Mouse (Mus musculus): ENCODE measurements at regions not wholly inside any gene's neighbourhood (a gene's known extent, or its start where the extent isn't known, plus 50 kb on each side); places are given as distances from the start of the nearest gene placed in this dataset.
"Not testable (repeated sequence)": the region's sequence is repeated elsewhere in the genome, so short reads cannot be mapped to it uniquely, and the experiment has no call there.

GRCm38 (mm10) chr17:13488608-13489324 is 134.4 kb downstream of the Tcp10c start:
- in situ Hi-C loops (cut with MboI, MseI), result no loop called here

- in situ Hi-C loops (cut with MboI, MseI), result loop anchor here (5.0 kb wide), 1 partner anchor 305 kb away; no protein-coding TSS in a partner anchor
These were observed 137.9 kb downstream of the Tcp10c start for GRCm38 (mm10) chr17:13492239-13492638.

GRCm38 (mm10) chr17:13492649-13493277 is 138.4 kb downstream of the Tcp10c start:
- in situ Hi-C loops (cut with MboI, MseI), result loop anchor here (5.0 kb wide), 1 partner anchor 305 kb away; no protein-coding TSS in a partner anchor

- in situ Hi-C loops (cut with MboI, MseI), result loop anchor here (5.0 kb wide), 1 partner anchor 307 kb away; no protein-coding TSS in a partner anchor
These were observed 139.5 kb downstream of the Tcp10c start for GRCm38 (mm10) chr17:13493866-13494265.

- in situ Hi-C loops (cut with MboI, MseI), result loop anchor here (5.0 kb wide), 1 partner anchor 307 kb away; no protein-coding TSS in a partner anchor
These were observed 140.1 kb downstream of the Tcp10c start for GRCm38 (mm10) chr17:13494475-13494874.

GRCm38 (mm10) chr17:13504365-13504764 is 150.0 kb downstream of the Tcp10c start:
- in situ Hi-C loops (cut with MboI, MseI), result not testable (repeated sequence)

- in situ Hi-C loops (cut with MboI, MseI), result not testable (repeated sequence)
These were observed 150.5 kb downstream of the Tcp10c start for GRCm38 (mm10) chr17:13504827-13505268.

GRCm38 (mm10) chr17:13507397-13508063 is 153.2 kb downstream of the Tcp10c start:
- in situ Hi-C loops (cut with MboI, MseI), result not testable (repeated sequence)

- in situ Hi-C loops (cut with MboI, MseI), result loop anchor here (5.0 kb wide), 1 partner anchor 48 kb away; no protein-coding TSS in a partner anchor
These were observed 165.2 kb downstream of the Tcp10c start for GRCm38 (mm10) chr17:13519409-13520201.

GRCm38 (mm10) chr17:13532579-13532978 is 178.2 kb downstream of the Tcp10c start:
- in situ Hi-C loops (cut with MboI, MseI), result not testable (repeated sequence)

- in situ Hi-C loops (cut with MboI, MseI), result loop anchor here (5.0 to 10.0 kb wide), 2 partner anchors 288 to 506 kb away; no protein-coding TSS in a partner anchor
These were observed 186.3 kb downstream of the Tcp10c start for GRCm38 (mm10) chr17:13540446-13541241.

GRCm38 (mm10) chr17:13541249-13541648 is 186.9 kb downstream of the Tcp10c start:
- in situ Hi-C loops (cut with MboI, MseI), result loop anchor here (5.0 to 10.0 kb wide), 2 partner anchors 289 to 506 kb away; no protein-coding TSS in a partner anchor

GRCm38 (mm10) chr17:13542261-13542660 is 187.9 kb downstream of the Tcp10c start:
- in situ Hi-C loops (cut with MboI, MseI), result loop anchor here (5.0 to 10.0 kb wide), 2 partner anchors 290 to 507 kb away; no protein-coding TSS in a partner anchor

GRCm38 (mm10) chr17:13542856-13543255 is 188.5 kb downstream of the Tcp10c start:
- in situ Hi-C loops (cut with MboI, MseI), result loop anchor here (5.0 to 10.0 kb wide), 2 partner anchors 291 to 508 kb away; no protein-coding TSS in a partner anchor

GRCm38 (mm10) chr17:13544036-13544795 is 189.8 kb downstream of the Tcp10c start:
- in situ Hi-C loops (cut with MboI, MseI), result loop anchor here (5.0 to 10.0 kb wide), 2 partner anchors 292 to 509 kb away; no protein-coding TSS in a partner anchor

- in situ Hi-C loops (cut with MboI, MseI), result loop anchor here (10.0 kb wide), 1 partner anchor 511 kb away; no protein-coding TSS in a partner anchor
These were observed 191.9 kb downstream of the Tcp10c start for GRCm38 (mm10) chr17:13546249-13546648.

- in situ Hi-C loops (cut with MboI, MseI), result loop anchor here (10.0 kb wide), 1 partner anchor 512 kb away; no protein-coding TSS in a partner anchor
These were observed 192.3 kb downstream of the Tcp10c start for GRCm38 (mm10) chr17:13546669-13547085.

GRCm38 (mm10) chr17:13547657-13548360 is 193.4 kb downstream of the Tcp10c start:
- in situ Hi-C loops (cut with MboI, MseI), result loop anchor here (10.0 kb wide), 1 partner anchor 513 kb away; no protein-coding TSS in a partner anchor

Measured in T-helper 2 cell (primary cell).